Mouse (Mus musculus) stomach, postnatal 0 days (tissue): ENCODE data around the gene Cap1.

Source experiments
- CTCF ChIP-seq: IDR thresholded peaks from 2 replicates; pipeline ENCODE4 v1.5.1; 2016; ENCODE audit warnings: antibody characterized with exemption, low read depth, mild to moderate bottlenecking, moderate library complexity
- EP300 ChIP-seq: optimal IDR thresholded peaks from 2 replicates; pipeline ENCODE3; 2016; ENCODE audit warnings: antibody characterized with exemption

GRCm38 (mm10) chr4:122890881-122891481 is 5.1 kb upstream of the Cap1 start:
- TF ChIP-seq CTCF (no peak), EP300 (no peak)
